Mouse (Mus musculus) splenic B cell, adult 2 months (primary cell): ENCODE data around the gene Olfr1248.
"Not testable (repeated sequence)": the region's sequence is repeated elsewhere in the genome, so short reads cannot be mapped to it uniquely, and the experiment has no call there.

Experiments
- DNase-seq: peaks from one replicate; pipeline ENCODE4 v3.0.0-alpha.2; 2011; ENCODE audit warnings: low read depth, low spot score
- H3K27me3 ChIP-seq: 2 replicates; pipeline ENCODE4 v1.6.1; 2012; ENCODE audit warnings: mild to moderate bottlenecking, low read length, moderate library complexity, mixed read lengths; ENCODE audit not compliant: control insufficient read depth, poor library complexity, insufficient read depth, severe bottlenecking
- H3K36me3 ChIP-seq: 2 replicates; pipeline ENCODE4 v1.6.1; 2012; ENCODE audit warnings: mild to moderate bottlenecking, low read length, moderate library complexity, mixed read lengths; ENCODE audit not compliant: control insufficient read depth, poor library complexity, insufficient read depth, severe bottlenecking

Gene Olfr1248

GRCm38 (mm10) chr2:89618145-89618544, at the start of gene Olfr1248:
Olfr1248 (minus strand) TSS chr2:89618245.
- DNase-seq, H3K36me3 ChIP-seq, H3K27me3 ChIP-seq: not testable (repeated sequence)

GRCm38 (mm10) chr2:89661367-89661766, 43.3 kb upstream of the Olfr1248 start, which contains the start of gene Olfr1250:
Olfr1250 (minus strand) TSS chr2:89661467.
- no peaks in the 10 kb centered on the region for H3K27me3 ChIP-seq
- no peak for DNase-seq
- H3K36me3 ChIP-seq = no peaks in the 10 kb centered on the region

DNA sequence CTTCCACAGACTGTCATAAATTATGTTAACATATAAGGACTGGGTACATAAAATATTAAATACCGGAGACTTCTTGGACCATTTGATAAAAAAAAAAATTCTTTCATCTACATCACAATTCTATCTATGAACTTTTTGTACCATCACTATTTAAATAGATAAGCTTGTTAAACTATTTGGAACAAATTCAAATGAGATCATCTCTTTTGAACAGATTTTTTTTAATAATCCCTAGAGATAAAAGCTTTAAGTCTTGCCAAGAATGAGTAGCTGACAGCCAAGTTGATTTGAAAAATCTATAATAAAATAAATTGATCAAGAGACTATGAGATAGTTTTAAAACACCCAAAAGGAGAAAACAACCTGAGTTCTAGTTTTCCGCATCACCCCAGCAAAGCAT, 16.8 kb upstream of the Olfr1248 start, which contains the start of gene Olfr1249:
Gene Olfr1249 (minus strand): TSS at position 101 of the 400 bp plus-strand sequence.
- DNase-seq = no peak
- Histone ChIP-seq H3K36me3 (no peaks in the 10 kb centered on the region), H3K27me3 (no peaks in the 10 kb centered on the region)

- Histone ChIP-seq H3K36me3 (no peaks in the 10 kb centered on the region), H3K27me3 (no peaks in the 10 kb centered on the region)
- no peak for DNase-seq
Observed at GRCm38 (mm10) chr2:89614030-89614429, 4.0 kb downstream of the Olfr1248 start, which contains the start of gene Olfr1247. Olfr1247 (minus strand) TSS chr2:89614130.

GRCm38 (mm10) chr2:89593057-89593456, 25.0 kb downstream of the Olfr1248 start, which contains the start of gene Olfr1246:
Olfr1246 (minus strand) TSS chr2:89593157.
- Histone ChIP-seq H3K27me3 (no peaks in the 10 kb centered on the region), H3K36me3 (no peaks in the 10 kb centered on the region)
- DNase-seq = no peak

GRCm38 (mm10) chr2:89578347-89578746, 39.7 kb downstream of the Olfr1248 start, which contains the start of gene Olfr1245:
Olfr1245 (minus strand) TSS chr2:89578447.
- Histone ChIP-seq H3K36me3 (no peaks in the 10 kb centered on the region), H3K27me3 (no peaks in the 10 kb centered on the region)
- DNase-seq = no peak
